Mouse (Mus musculus) ES-Bruce4 (cell line): ENCODE results near the gene Pde4d. TPM values are rescaled to one million over a fixed set of nuclear protein-coding genes. Genes with fewer than 3 reads are reported as not detected.

Source experiments
- H3K27ac ChIP-seq: 2 replicates; pipeline ENCODE4 v1.5.1; 2012; ENCODE audit warnings: low read length, inconsistent platforms; ENCODE audit not compliant: insufficient read depth
- H3K27me3 ChIP-seq: 2 replicates; pipeline ENCODE4 v1.6.1; 2012; ENCODE audit warnings: mild to moderate bottlenecking, low read length, inconsistent platforms; ENCODE audit not compliant: control insufficient read depth, poor library complexity, insufficient read depth, severe bottlenecking
- H3K36me3 ChIP-seq: 2 replicates; pipeline ENCODE4 v1.6.1; 2012; ENCODE audit warnings: inconsistent platforms, mild to moderate bottlenecking, low read length, moderate library complexity; ENCODE audit not compliant: control insufficient read depth, poor library complexity, insufficient read depth, severe bottlenecking
- H3K4me1 ChIP-seq: one replicate; pipeline ENCODE4 v1.8.1; 2011; ENCODE audit warnings: low read length; ENCODE audit not compliant: control insufficient read depth, insufficient read depth
- H3K4me3 ChIP-seq: 2 replicates; pipeline ENCODE4 v1.5.1; 2011; ENCODE audit warnings: low read depth, mild to moderate bottlenecking, low read length
- H3K9ac ChIP-seq: 2 replicates; pipeline ENCODE4 v1.6.1; 2012; ENCODE audit warnings: low read depth, mild to moderate bottlenecking, inconsistent platforms; ENCODE audit not compliant: poor library complexity, severe bottlenecking
- H3K9me3 ChIP-seq: replicated peaks from 2 replicates; pipeline ENCODE4 v1.6.1; 2012; ENCODE audit warnings: mild to moderate bottlenecking, low read length, inconsistent platforms; ENCODE audit not compliant: control insufficient read depth, poor library complexity, insufficient read depth, severe bottlenecking
- CTCF ChIP-seq: IDR thresholded peaks from one replicate; pipeline ENCODE4 v1.8.1; 2011; ENCODE audit warnings: low read depth, low read length
- EP300 ChIP-seq: IDR thresholded peaks from 2 replicates; pipeline ENCODE4 v1.6.1; 2011; ENCODE audit warnings: low read depth, low read length; ENCODE audit not compliant: insufficient read depth
- POLR2A ChIP-seq: IDR thresholded peaks from one replicate; pipeline ENCODE4 v1.8.1; 2011; ENCODE audit warnings: low read length; ENCODE audit not compliant: insufficient read depth
- polyA plus RNA-seq: library from polyadenylated mRNA; stranded (reverse); fragments of >200 nt; gene quantifications from 2 replicates; pipeline ENCODE4 v1.2.4, GENCODE M21; 2011; ENCODE audit warnings: low read depth; ENCODE audit not compliant: missing spikeins, insufficient read depth, insufficient read length

Pde4d gene
- polyA plus RNA-seq, 1 experiment = 5.0 TPM

DNA sequence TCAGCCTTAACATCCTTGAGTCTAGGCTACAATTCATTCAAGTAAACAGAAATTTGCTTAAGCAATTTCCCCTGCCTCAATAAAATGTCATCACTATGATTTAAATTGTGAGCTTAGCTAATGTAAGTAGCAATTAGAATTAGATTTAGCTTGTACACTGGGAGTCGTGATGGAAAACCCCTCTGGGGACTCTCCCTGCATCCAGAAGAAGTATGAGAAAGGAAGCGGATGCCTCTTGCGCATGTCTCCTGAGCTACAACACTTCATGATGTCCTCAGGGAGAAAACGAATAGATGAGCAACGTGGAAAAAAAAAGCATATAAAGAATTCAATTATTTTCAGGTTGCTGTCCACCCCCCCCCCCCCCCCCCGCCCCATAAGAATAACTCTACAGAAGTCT, 20.9 kb upstream of the Pde4d start:
- Histone ChIP-seq H3K4me1 (no peaks in the 10 kb centered on the region), H3K4me3 (no peak overlapping the region), H3K36me3 (no peaks in the 10 kb centered on the region), H3K9ac (no peak overlapping the region), H3K27me3 (no peaks in the 10 kb centered on the region), H3K9me3 (no peaks in the 10 kb centered on the region), H3K27ac (no peak overlapping the region)
- TF ChIP-seq EP300 (no peak), CTCF (no peak), POLR2A (no peak)

DNA sequence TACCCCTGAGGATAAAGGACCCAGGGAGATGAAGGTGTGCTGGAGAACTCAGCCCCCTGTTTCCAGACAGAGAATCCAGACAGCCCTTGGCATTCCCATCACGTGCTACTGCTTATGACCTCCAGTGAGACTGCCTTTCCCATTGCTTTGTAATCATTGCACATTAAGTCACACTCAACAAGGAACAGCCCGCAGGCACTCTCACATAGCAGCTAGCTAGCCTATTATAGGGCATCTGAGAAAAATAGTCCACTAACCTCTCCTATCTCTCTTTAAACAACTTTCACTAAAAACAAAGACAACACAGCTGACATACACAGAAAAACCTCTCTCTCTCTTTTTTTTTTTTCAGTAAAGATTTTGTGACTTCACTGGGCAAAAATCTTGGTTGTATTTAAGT, 20.1 kb upstream of the Pde4d start:
- no peak overlapping the region for H3K27ac ChIP-seq
- H3K9me3 ChIP-seq = no peaks in the 10 kb centered on the region
- H3K36me3 ChIP-seq = no peaks in the 10 kb centered on the region
- H3K27me3 ChIP-seq = no peaks in the 10 kb centered on the region
- TF ChIP-seq CTCF (no peak), EP300 (no peak), POLR2A (no peak)
- no peak overlapping the region for H3K9ac ChIP-seq
- H3K4me1 ChIP-seq = no peaks in the 10 kb centered on the region
- H3K4me3 ChIP-seq = no peak overlapping the region

GRCm38 (mm10) chr13:108431776-108432175, 18.0 kb upstream of the Pde4d start:
- no peak overlapping the region for H3K9ac ChIP-seq
- H3K4me1 ChIP-seq = no peaks in the 10 kb centered on the region
- H3K27me3 ChIP-seq = no peaks in the 10 kb centered on the region
- no peaks in the 10 kb centered on the region for H3K9me3 ChIP-seq
- H3K36me3 ChIP-seq = no peaks in the 10 kb centered on the region
- H3K27ac ChIP-seq = no peak overlapping the region
- H3K4me3 ChIP-seq = no peak overlapping the region
- no peak for TF ChIP-seq POLR2A
- TF ChIP-seq EP300 = no peak
- TF ChIP-seq CTCF = no peak

- no peaks in the 10 kb centered on the region for H3K9me3 ChIP-seq
- TF ChIP-seq POLR2A (no peak), EP300 (no peak), CTCF (no peak)
- no peak overlapping the region for H3K9ac ChIP-seq
- H3K36me3 ChIP-seq = no peaks in the 10 kb centered on the region
- H3K27me3 ChIP-seq = no peaks in the 10 kb centered on the region
- H3K27ac ChIP-seq = no peak overlapping the region
- no peak overlapping the region for H3K4me3 ChIP-seq
- H3K4me1 ChIP-seq = no peaks in the 10 kb centered on the region
These were observed 14.1 kb upstream of the Pde4d start for GRCm38 (mm10) chr13:108435687-108436086.

DNA sequence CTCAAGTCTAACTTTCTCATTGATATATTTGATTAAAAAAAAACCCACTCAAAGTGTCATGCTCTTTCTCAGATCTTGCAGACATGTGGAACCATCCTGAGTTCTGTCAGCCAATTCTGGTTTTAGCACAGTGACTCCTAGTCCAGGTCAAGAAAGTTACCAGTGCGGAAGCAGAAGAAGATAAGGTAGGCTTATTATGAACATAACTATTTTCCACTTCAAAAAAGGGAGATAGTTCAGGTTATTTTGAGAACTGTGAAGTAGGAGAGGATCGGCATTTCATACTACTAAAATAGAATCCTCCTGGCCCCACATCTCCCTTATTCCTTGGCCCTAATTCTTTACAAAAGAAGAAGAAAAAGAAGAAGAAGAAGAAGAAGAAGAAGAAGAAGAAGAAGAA, 12.3 kb upstream of the Pde4d start:
- no peak overlapping the region for H3K4me3 ChIP-seq
- no peaks in the 10 kb centered on the region for H3K27me3 ChIP-seq
- no peaks in the 10 kb centered on the region for H3K9me3 ChIP-seq
- no peaks in the 10 kb centered on the region for H3K36me3 ChIP-seq
- no peak overlapping the region for H3K9ac ChIP-seq
- H3K4me1 ChIP-seq = no peaks in the 10 kb centered on the region
- H3K27ac ChIP-seq = no peak overlapping the region
- TF ChIP-seq POLR2A = no peak

GRCm38 (mm10) chr13:108439012-108439411, 10.7 kb upstream of the Pde4d start:
- no peak overlapping the region for H3K4me3 ChIP-seq
- no peak for TF ChIP-seq POLR2A
- TF ChIP-seq EP300 = no peak
- TF ChIP-seq CTCF = no peak
- H3K27me3 ChIP-seq = no peaks in the 10 kb centered on the region
- H3K9ac ChIP-seq = no peak overlapping the region
- no peak overlapping the region for H3K27ac ChIP-seq
- H3K9me3 ChIP-seq = no peaks in the 10 kb centered on the region
- no peaks in the 10 kb centered on the region for H3K4me1 ChIP-seq
- H3K36me3 ChIP-seq = no peaks in the 10 kb centered on the region
